8 mouse cellular contexts compared by ENCODE assay signal in the genomic region with DNA sequence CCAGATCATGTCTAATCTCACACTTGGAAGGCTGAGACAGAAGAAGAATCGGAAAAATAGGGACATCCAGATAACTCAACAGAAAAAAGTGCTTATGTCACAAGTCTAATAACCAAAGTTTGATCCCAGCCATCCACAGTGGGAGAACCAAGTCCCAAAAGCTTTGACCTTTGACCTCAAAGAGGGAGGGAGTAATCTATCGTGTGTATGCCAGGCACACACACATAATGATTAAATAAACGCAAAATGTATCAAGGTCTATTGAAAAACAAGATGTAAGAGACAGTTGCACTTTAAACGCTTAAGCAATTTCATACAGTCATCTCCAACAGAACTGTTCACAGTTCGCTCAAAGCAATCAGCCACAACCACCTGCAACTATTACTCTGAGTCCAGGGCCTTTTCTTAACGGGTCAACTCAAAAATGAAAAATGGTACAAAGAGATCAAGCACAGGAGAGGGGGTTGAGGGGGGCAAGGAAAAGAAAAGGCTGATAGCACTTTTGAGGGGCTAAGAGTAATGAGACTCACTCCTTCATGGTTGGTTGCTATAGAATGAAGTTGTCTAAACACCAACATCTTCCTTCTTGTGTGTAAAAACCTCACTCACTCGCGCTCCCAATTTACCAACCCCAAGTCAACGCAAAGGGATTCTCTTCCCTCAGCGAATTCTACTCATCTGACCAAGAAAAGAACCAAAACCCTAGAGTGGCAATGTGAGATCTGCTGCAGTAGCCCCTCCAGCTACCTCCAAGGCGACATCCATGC. TPM values are rescaled to one million over a fixed set of nuclear protein-coding genes. Genes with fewer than 3 reads are reported as not detected.
DNase-seq lines count a peak whose midpoint lies in the region; ATAC-seq and TF ChIP-seq lines count a peak whose summit lies in the region.

No protein-coding gene starts in this region.

- WGBS in cerebellum, adult 2 months = 7% methylated on average over 11 of the region's 11 CpGs
- WGBS in spleen, adult 2 months = 55% methylated on average over 11 of the region's 11 CpGs
- WGBS in hindbrain, postnatal 0 days = 24% methylated on average over 11 of the region's 11 CpGs
- 26% methylated on average over 11 of the region's 11 CpGs for whole genome bisulfite sequencing in neural tube, embryonic 14.5 days

- H3K27me3 ChIP-seq in cerebellum, adult 2 months (ENCODE audit: control insufficient read depth, insufficient read depth, low read length) = no peaks in the 10 kb centered on the region
- H3K27me3 ChIP-seq in spleen, adult 2 months (ENCODE audit: control insufficient read depth, insufficient read depth, low read length) = peaks cover 2% of the 10 kb centered on the region; the same call in 1 of the 2 replicates
- no peaks in the 10 kb centered on the region for H3K27me3 ChIP-seq in hindbrain, postnatal 0 days (ENCODE audit: insufficient read depth, low read length)
- no peaks in the 10 kb centered on the region for H3K27me3 ChIP-seq in neural tube, embryonic 14.5 days (ENCODE audit: control insufficient read depth, insufficient read depth, low read length)

- TF ChIP-seq CTCF in cerebellum, adult 2 months (IDR thresholded peaks at IDR 0.05; ENCODE audit: borderline replicate concordance, insufficient read depth, low read depth, low read length) = no peak
- no peak for TF ChIP-seq CTCF in spleen, adult 2 months (IDR thresholded peaks at IDR 0.05; ENCODE audit: extremely low read depth, insufficient read depth, insufficient read length, insufficient replicate concordance)
- no peak for TF ChIP-seq CTCF in hindbrain, postnatal 0 days (IDR thresholded peaks at IDR 0.05; ENCODE audit: low read depth)

- no peaks in the 10 kb centered on the region for H3K36me3 ChIP-seq in spleen, adult 2 months (ENCODE audit: control insufficient read depth, insufficient read depth, low read length)
- H3K36me3 ChIP-seq in hindbrain, postnatal 0 days (ENCODE audit: insufficient read depth, low read length) = no peaks in the 10 kb centered on the region
- H3K36me3 ChIP-seq in neural tube, embryonic 14.5 days (ENCODE audit: control insufficient read depth, insufficient read depth, low read length) = no peaks in the 10 kb centered on the region

- H3K9me3 ChIP-seq in hindbrain, postnatal 0 days (ENCODE audit: low read length) = no peaks in the 10 kb centered on the region
- no peaks in the 10 kb centered on the region for H3K9me3 ChIP-seq in neural tube, embryonic 14.5 days (ENCODE audit: control insufficient read depth, low read length)

- ATAC-seq in hindbrain, postnatal 0 days = no peak
- no peak for ATAC-seq in neural tube, embryonic 14.5 days (ENCODE audit: low read depth)

- H3K27ac ChIP-seq in cerebellum, adult 2 months (ENCODE audit: insufficient read depth, low read length) = peak overlapping the region; percentile 43; the same call in 1 of the 2 replicates
- no peak overlapping the region for H3K27ac ChIP-seq in spleen, adult 2 months (ENCODE audit: insufficient read depth, low read length)
- peak overlapping the region; percentile 97 for H3K27ac ChIP-seq in hindbrain, postnatal 0 days
- H3K27ac ChIP-seq in neural tube, embryonic 14.5 days (ENCODE audit: low read depth, low read length) = peak overlapping the region; percentile 97

- H3K4me1 ChIP-seq in cerebellum, adult 2 months (ENCODE audit: control insufficient read depth, insufficient read depth, low read length) = peaks cover 13% of the 10 kb centered on the region
- H3K4me1 ChIP-seq in spleen, adult 2 months (ENCODE audit: control insufficient read depth, insufficient read depth, insufficient read length) = peaks cover 4% of the 10 kb centered on the region
- H3K4me1 ChIP-seq in hindbrain, postnatal 0 days (ENCODE audit: insufficient read depth, low read length) = peaks cover 11% of the 10 kb centered on the region; the same call in 1 of the 2 replicates
- peaks cover 14% of the 10 kb centered on the region for H3K4me1 ChIP-seq in neural tube, embryonic 14.5 days (ENCODE audit: control insufficient read depth, insufficient read depth, low read length)

- H3K4me3 ChIP-seq in cerebellum, adult 2 months (replicated peaks; ENCODE audit: insufficient read depth, low read depth, low read length) = peak overlapping the region; percentile 100
- H3K4me3 ChIP-seq in spleen, adult 2 months (ENCODE audit: extremely low read depth, insufficient read depth, insufficient read length) = peak overlapping the region; percentile 99; the same call in 1 of the 2 replicates
- peak overlapping the region; percentile 99 for H3K4me3 ChIP-seq in hindbrain, postnatal 0 days (ENCODE audit: low read length)
- H3K4me3 ChIP-seq in neural tube, embryonic 14.5 days (ENCODE audit: low read depth, low read length) = peak overlapping the region; percentile 98

- no peak for DNase-seq in cerebellum, adult 2 months
- no peak for DNase-seq in cerebellum, adult 11 months
- no peak for DNase-seq in spleen, adult 2 months (ENCODE audit: low read depth in 1 of 2, low spot score in 2 of 2)
- DNase-seq in spleen, postnatal 10 days (ENCODE audit: low spot score in 2 of 2) = no peak
- no peak for DNase-seq in hindbrain, postnatal 0 days (ENCODE audit: low spot score)
- DNase-seq in spleen, postnatal 36 days (ENCODE audit: low spot score in 2 of 2) = no peak
- no peak for DNase-seq in left cerebral cortex, adult 9 months (ENCODE audit: low spot score in 2 of 2)

- H3K4me2 ChIP-seq in hindbrain, postnatal 0 days (ENCODE audit: low read depth, low read length) = peak overlapping the region; percentile 71
- H3K4me2 ChIP-seq in neural tube, embryonic 14.5 days (ENCODE audit: low read depth, low read length) = peak overlapping the region; percentile 67

- H3K9ac ChIP-seq in hindbrain, postnatal 0 days (replicated peaks; ENCODE audit: low read length) = peak overlapping the region; percentile 98
- peak overlapping the region; percentile 91 for H3K9ac ChIP-seq in neural tube, embryonic 14.5 days (replicated peaks; ENCODE audit: low read depth, low read length)

- no peak for TF ChIP-seq POLR2A in cerebellum, adult 2 months (IDR thresholded peaks at IDR 0.05; ENCODE audit: borderline replicate concordance, insufficient read depth, low read length)
- no peak for TF ChIP-seq POLR2A in spleen, adult 2 months (IDR thresholded peaks at IDR 0.05; ENCODE audit: low read depth, low read length)

RNA-seq across cellular contexts. Expression of gene Erc1, which starts 1.0 kb away (rescaled TPM):
- polyA plus RNA-seq in cerebellum, adult 2 months (2012; rRNA removed) = 44.3 and 50.1 TPM in 2 replicates
- polyA plus RNA-seq in spleen, adult 2 months (2012; rRNA removed) = 3.0 TPM in 2 replicates
- 72.9 and 73.6 TPM in 2 replicates for total RNA-seq in hindbrain, postnatal 0 days (2014; rRNA removed)
- 50.5 and 51.4 TPM in 2 replicates for polyA plus RNA-seq in hindbrain, postnatal 0 days (2015; fragmentation: Nextera tagmentation; extraction: Ambion mirVana)
- polyA plus RNA-seq in neural tube, embryonic 14.5 days (2014; fragmentation: Nextera tagmentation; extraction: Ambion mirVana) = 59.4 and 66.1 TPM in 2 replicates

RNA-seq across cellular contexts. Expression of gene Rad52, which starts 55.6 kb away (rescaled TPM):
- 62.6 and 65.1 TPM in 2 replicates for polyA plus RNA-seq in cerebellum, adult 2 months (2012; rRNA removed)
- polyA plus RNA-seq in spleen, adult 2 months (2012; rRNA removed) = 20.4 and 32.6 TPM in 2 replicates
- total RNA-seq in hindbrain, postnatal 0 days (2014; rRNA removed) = 26.6 and 28.3 TPM in 2 replicates
- polyA plus RNA-seq in hindbrain, postnatal 0 days (2015; fragmentation: Nextera tagmentation; extraction: Ambion mirVana) = 16.9 and 17.6 TPM in 2 replicates
- polyA plus RNA-seq in neural tube, embryonic 14.5 days (2014; fragmentation: Nextera tagmentation; extraction: Ambion mirVana) = 23.3 and 25.7 TPM in 2 replicates

Comparison
In these comparisons a context has a peak if more than half of its experiments do, and no peak if none do; other contexts are left out.
1. RNA of gene Erc1, which starts 1.0 kb away (polyA plus RNA-seq): 59.4 to 66.1 TPM in neural tube, embryonic 14.5 days, 50.5 to 51.4 TPM in hindbrain, postnatal 0 days and 44.3 to 50.1 TPM in cerebellum, adult 2 months; 3.0 TPM in spleen, adult 2 months; every median in the first group is over 10 times any median in the second.
2. Peak in every context shown above with its lines, with median percentiles within 50 percentile points of each other: H3K4me3 ChIP-seq.